Mouse (Mus musculus) cortical plate, adult 2 months (tissue): ENCODE measurements around the gene Slc11a2.

Source experiments
- CTCF ChIP-seq: fragments of 200-500 bp; IDR thresholded peaks from 2 replicates; pipeline ENCODE4 v1.5.1; 2011; ENCODE audit warnings: mild to moderate bottlenecking, control low read depth, low read length; ENCODE audit not compliant: insufficient read depth; ENCODE audit errors: extremely low read depth
- POLR2A ChIP-seq: fragments of 200-500 bp; IDR thresholded peaks from 2 replicates; pipeline ENCODE4 v1.6.1; 2011; ENCODE audit warnings: mild to moderate bottlenecking, low read length, control low read depth; ENCODE audit not compliant: insufficient read depth; ENCODE audit errors: extremely low read depth

DNA sequence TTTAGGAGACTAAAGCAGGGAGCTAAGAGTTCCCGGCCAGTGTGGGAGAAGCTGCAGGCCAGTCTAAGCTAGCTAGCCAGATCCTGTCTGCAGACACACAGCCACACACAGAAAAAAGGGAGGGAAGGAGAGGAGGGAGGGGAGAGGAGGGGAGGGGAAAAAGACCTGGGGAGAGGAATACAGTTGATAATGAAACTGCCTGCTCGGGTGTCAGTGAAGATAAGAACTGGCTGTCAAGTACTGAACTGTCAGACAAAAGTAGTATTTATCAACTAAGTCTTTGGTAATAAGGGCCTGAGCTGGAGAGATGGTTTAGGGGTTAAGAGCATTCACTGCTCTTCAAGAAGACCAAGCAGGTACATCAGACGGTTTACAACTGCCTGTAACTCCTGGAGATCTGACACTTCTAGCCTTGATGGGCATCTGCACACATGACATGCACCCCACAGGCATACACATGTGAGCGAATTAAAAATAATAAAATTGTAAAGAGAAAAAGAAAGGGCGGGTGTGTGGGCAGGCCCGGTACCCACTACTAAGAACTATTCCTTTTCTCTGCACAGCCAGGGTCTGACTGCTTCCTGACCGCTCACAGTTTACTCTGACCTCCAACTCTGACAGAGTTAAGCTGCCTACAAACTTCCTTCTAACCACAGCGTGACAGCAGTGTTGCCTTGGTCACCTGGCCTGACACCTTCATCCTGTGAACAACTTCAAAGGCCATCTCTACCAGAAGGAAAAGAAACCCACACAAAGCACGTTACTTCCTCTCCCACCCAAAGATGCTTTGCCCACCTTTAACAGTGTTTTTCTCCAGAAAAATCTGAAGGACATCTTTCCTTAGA is 4.7 kb downstream of the Slc11a2 start:
- TF ChIP-seq CTCF, result no peak
- no peak for TF ChIP-seq POLR2A
